Mouse (Mus musculus) mammary gland, adult 2 months (tissue): ENCODE data around the gene Agxt. TPM values are rescaled to one million over a fixed set of nuclear protein-coding genes. Genes with fewer than 3 reads are reported as not detected.

ENCODE experiments used
- polyA plus RNA-seq: library from polyadenylated mRNA; depleted of rRNA; stranded (reverse); fragments of >200 nt; gene quantifications from 2 replicates; pipeline ENCODE4 v1.2.3, GENCODE M21; 2012; ENCODE audit warnings: low replicate concordance; rRNA removed

Gene Agxt
- polyA plus RNA-seq = 0.53 TPM in 1 of 2 replicates, not detected in the other

DNA sequence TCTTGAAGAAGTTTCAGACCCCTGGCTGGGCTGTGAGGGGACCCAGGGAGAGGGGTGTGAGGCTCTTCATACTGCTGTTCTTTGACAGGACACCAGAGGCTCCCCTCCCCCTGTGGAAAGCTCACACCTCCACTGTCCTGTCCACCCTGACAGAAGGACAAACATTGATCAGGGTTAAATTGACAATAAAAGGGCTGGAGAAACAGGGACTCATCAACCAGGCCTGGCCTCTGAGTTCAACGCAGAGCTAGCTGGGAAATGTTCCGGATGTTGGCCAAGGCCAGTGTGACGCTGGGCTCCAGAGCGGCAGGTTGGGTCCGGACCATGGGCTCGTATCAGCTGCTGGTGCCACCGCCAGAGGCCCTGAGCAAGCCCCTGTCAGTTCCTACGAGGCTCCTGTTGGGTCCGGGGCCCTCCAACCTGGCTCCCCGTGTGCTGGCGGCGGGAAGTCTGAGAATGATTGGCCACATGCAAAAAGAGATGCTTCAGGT, at the start of gene Agxt:
Agxt (plus strand) TSS at position 205 of the 491 bp plus-strand sequence.

DNA sequence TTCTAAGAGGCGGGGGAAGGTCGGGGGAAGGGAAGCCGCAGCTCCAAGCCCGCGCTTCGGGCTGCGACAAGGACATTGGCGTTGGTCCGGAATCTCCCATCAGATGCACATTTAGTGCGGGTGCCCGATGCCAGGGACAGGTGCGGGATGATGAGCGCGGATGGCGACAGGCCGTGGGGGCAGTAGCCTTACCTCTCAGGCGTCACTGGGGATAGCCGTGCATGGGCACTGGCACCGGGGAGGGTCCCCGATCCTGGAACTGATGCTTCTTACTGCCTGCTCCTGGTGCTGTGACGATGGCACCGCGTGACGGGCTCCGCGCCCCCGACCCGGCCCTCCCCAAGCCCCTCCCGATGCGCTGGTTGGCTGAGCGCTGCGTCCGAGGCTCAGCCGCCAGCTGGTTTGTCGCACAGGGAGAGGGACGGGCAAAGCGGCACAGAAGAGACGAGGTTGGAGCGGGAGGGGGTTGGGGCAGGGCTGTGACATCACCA, 33.4 kb upstream of the Agxt start, which contains the start of gene Kif1a:
Kif1a (minus strand) TSS at position 381 of the 491 bp plus-strand sequence.

DNA sequence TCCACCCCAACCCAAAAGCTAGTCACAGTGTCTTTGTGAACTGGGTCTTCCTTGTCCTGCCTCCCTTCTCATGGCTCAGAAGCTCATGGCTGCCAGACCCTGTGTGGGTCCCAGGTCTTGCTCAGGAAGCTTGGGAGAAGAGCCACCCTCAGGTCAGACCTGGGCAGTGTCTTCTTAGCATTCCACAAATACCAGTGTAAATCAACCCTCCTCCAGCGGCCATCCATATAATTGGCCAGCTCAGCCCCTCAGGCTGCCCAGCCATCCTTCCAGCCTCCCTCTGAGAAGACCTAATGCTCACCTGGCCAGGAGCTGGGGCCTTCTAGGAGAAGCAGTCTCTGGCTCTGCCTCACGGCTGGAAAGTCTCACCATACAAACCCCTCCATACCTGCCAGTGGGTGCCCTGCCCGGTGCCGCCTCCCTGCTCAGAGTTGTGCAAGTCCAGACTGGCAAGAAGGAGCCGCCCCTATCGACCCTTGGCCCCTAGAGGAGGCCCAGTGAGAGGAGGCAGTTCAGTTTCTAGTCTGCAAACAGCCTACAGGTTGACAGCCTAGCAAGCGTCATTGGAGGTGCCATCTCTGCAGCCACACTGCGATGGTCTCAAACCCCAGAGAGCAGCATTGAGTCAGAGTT, 25.6 kb downstream of the Agxt start, which contains the start of gene 2310007B03Rik:
2310007B03Rik (minus strand) TSS at position 448 of the 633 bp plus-strand sequence.

DNA sequence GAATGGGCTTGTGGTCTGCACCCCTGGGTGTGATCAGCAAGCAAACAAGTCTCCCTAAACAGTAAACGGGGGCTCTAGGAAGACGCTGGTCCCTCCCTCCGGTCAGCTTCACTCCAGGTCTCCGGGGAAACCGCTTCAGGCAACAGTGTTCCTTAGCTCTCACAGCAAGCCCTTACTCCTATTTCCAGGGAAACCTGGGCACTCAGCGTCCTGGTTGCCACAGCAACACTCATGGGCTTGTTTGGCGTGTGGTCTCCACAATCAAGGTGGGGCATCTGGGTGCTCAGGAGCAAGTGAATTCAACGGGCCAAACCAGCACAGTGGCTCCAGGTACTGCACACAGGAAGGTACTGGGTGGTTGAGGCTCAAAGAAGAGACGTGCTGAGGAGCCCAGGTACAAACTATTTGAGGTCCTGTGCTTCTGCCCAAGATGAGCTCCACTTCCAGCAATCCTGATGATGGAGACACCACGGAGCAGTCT, 33.3 kb downstream of the Agxt start, which contains the start of gene Crocc2:
Crocc2 (plus strand) TSS at position 431 of the 481 bp plus-strand sequence.

Other genes starting within 250 kb of the Agxt start
- gene Ankmy1, start 232.3 kb upstream of the Agxt start, polyA plus RNA-seq = 0.17 and 0.23 TPM in 2 replicates
- 30.0 and 42.4 TPM in 2 replicates for gene Dusp28, start 228.3 kb upstream of the Agxt start, polyA plus RNA-seq
- gene Rnpepl1, start 224.5 kb upstream of the Agxt start, polyA plus RNA-seq = 207 and 319 TPM in 2 replicates
- gene Capn10, start 200.9 kb upstream of the Agxt start, polyA plus RNA-seq = 21.3 and 25.7 TPM in 2 replicates
- 5.6 and 6.3 TPM in 2 replicates for gene Gpr35, start 184.4 kb upstream of the Agxt start, polyA plus RNA-seq
- gene Aqp12, start 128.9 kb upstream of the Agxt start, polyA plus RNA-seq = not detected in 2 replicates
- gene Kif1a, start 33.3 kb upstream of the Agxt start, polyA plus RNA-seq = 2.7 and 3.2 TPM in 2 replicates
- 0.19 and 0.82 TPM in 2 replicates for gene 2310007B03Rik, start 25.7 kb downstream of the Agxt start, polyA plus RNA-seq
- 0.37 and 0.38 TPM in 2 replicates for gene Crocc2, start 33.5 kb downstream of the Agxt start, polyA plus RNA-seq
- gene Sned1, start 100.6 kb downstream of the Agxt start, polyA plus RNA-seq = 33.3 and 46.3 TPM in 2 replicates
- gene Mterf4, start 170.7 kb downstream of the Agxt start, polyA plus RNA-seq = 5.8 and 12.0 TPM in 2 replicates
- 2.7 and 4.7 TPM in 2 replicates for gene Ppp1r7, start 207.6 kb downstream of the Agxt start, polyA plus RNA-seq
- gene Pask, start 208.2 kb downstream of the Agxt start, polyA plus RNA-seq = 1.5 and 2.0 TPM in 2 replicates
- gene Ano7, start 238.7 kb downstream of the Agxt start, polyA plus RNA-seq = 0.53 and 0.99 TPM in 2 replicates